Mouse (Mus musculus): ENCODE measurements around the gene Gm42878.

DNA sequence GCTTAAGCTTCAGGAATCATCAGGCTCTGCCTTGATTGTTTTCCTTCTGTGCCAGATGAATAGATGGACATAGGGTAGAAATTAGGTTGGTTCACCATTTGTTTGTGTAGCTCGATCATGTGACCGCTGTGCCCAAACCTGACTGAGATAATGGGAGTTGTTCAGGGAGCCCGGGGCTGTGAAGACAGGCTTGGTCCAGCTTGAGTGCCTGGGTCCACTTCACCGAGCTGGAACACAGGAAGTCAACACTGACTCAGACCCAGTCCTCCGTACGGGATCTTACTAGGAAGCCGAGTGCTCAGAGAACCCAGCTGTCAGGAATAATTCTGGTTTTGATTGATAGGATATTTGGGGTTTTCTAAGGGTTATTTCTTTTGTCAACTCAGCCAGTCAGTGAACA lies 70.7 kb downstream of the Gm42878 start:
- TF ChIP-seq CTCF (IDR thresholded peaks at IDR 0.05; ENCODE audit: borderline replicate concordance, control insufficient read depth, extremely low read depth, insufficient read depth, low read length, poor library complexity) (no peak), POLR2A (IDR thresholded peaks at IDR 0.05; ENCODE audit: control insufficient read depth, extremely low read depth, insufficient read depth, low read length, poor library complexity) (no peak)
